Mouse (Mus musculus) MN1 (cell line): Measurements from ENCODE around the gene Obox2.
"Not testable (repeated sequence)": the region's sequence is repeated elsewhere in the genome, so short reads cannot be mapped to it uniquely, and the experiment has no call there.

ENCODE experiments used
- DNase-seq: peaks from one replicate; pipeline ENCODE4 v3.0.0-alpha.2; 2016; ENCODE audit warnings: low spot score

The Obox2 gene

DNA sequence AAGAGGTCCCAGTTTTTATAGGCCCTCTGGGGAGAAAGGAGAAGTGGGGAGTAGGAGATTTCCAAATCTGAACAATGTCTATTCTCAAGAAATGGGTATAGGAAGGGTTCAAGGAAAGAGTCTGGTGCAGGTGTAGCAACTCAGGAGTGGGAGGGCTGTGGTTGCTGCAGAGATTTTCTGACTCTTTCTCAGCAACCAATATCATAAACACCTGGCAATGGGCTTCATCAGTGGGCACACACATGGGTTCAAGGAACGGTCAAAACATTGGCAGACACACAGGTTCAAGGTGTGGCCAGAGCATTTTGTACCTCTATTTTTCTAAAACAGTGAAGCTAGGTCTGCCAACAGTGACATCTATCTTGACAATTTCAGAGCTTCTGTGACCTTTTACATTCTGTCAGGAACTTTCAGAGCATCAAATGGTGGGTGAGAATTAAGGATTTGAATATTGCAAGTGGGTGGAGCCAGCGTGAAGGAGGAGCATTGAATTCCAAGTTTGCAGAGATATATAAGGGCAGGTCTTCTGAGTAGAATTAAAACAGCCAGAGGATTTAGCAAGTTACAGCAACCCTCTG lies at the start of gene Obox2, which contains the start of gene Obox1:
Gene Obox2, plus strand, starts transcription at position 301 of the 578 bp plus-strand sequence.
Gene Obox1, plus strand, starts transcription at position 528 of the 578 bp plus-strand sequence.
- DNase-seq, result not testable (repeated sequence)

DNA sequence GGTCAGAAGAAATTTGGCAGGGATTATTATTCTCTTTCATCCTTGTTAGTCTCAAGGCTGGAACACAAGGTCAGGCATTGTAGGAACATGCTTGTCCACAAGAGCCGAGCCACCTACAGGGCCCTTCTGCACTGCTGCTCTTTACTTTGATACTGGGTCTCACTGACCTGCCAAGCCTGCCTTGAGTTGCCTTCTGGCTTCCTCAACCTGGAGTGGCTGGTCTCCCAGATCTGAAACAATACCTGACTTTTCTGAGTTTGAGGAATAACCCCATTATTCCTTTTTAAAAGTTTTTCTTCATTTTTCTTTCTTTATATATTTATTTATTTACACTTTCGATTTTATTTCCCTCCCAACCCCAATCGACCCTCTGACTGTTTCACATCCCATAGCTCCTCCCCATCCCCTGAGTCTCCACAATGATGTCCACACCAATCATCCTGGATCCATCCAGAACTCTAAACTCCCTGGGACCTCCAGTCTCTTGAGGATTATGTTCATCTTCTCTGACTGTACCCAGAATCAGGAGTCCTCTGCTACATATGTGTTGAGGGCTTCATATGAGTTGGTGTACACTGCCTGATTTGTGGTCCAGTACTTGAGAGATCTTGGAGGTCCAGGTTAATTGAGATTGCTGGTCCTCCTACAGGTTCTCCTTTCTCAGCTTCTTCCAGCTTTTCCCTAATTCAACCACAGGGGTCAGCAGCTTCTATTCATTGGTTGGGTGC lies 10.8 kb downstream of the Obox2 start:
- not testable (repeated sequence) for DNase-seq

DNA sequence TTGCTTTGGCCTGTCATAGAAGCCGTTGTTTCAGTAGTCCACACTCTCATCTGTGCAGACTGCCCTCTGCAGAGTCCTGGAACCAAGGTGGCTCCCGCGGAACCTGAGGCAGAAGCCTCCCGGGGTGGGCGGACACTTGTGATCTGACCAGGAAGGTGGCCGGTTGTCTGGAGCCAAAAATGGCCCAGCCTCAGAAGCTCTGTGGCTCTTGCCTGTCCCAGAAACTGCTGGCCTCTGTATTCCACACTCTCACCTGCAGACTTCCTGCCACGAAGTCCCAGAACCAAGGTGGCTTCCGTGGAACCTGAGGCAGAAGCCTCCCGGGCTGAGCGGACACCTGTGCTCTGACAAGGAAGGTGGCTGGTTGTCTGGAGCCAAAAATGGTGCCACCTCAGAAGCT lies 18.3 kb downstream of the Obox2 start:
- DNase-seq, result not testable (repeated sequence)

DNA sequence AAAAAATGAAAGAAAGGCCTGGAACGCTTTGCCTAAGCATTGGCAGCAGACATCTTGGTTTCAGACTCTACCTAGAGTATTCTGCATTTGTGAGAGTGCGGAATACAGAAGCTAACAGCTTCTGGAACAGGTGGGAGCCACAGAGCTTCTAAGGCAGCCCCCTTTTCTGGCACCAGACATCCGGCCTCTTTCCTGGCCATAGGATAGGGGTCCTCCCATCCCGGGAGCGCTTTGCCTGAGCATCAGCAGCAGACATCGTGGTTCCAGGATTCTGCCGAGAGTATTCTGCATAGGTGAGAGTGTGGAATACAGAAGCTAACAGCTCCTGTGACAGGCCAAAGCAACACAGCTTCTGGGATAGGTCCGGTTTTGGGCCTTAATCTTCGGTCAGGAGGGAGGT lies 29.5 kb downstream of the Obox2 start:
- DNase-seq, result not testable (repeated sequence)

DNA sequence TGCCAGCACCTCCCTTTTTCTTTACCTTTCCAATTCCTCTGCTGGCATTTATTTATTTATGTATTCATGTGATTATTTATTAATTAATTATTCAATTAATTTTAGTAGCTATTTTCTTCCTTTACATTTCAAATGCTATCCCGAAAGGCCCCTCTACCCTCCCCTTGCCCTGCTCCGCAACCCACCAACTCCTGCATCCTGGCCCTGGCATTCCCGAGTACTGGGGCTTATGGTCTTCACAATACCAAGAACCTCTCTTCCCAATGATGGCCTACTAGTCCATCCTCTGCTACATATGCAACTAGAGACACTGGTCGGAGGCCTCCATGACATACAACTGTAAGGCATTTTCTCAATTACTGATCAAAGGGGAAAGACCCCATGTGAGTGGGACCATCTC lies 37.0 kb downstream of the Obox2 start:
- DNase-seq, result not testable (repeated sequence)
